Mouse (Mus musculus): ENCODE results near the gene Galnt17.

Gene Galnt17

DNA sequence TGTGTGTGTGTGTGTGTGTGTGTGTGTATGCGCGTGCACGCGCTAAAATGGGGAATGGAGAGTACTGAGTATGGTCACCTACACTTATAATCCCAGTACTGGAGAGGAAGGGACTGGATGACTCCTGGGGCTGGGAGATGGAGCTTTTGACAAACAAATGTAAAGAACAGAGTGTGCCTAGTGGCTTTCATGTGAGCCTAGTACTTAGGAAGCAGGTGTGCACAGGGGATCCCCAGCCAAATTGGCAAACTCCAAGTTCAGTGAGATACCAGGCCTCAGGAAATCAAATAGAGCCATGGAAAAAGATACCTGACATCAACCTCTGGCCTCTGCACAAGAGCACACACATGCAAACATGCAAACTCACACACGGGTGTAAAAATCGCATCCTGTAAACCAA lies 61.7 kb downstream of the Galnt17 start:
- DNase-seq (ENCODE audit: low read depth, low spot score), result no peak

DNA sequence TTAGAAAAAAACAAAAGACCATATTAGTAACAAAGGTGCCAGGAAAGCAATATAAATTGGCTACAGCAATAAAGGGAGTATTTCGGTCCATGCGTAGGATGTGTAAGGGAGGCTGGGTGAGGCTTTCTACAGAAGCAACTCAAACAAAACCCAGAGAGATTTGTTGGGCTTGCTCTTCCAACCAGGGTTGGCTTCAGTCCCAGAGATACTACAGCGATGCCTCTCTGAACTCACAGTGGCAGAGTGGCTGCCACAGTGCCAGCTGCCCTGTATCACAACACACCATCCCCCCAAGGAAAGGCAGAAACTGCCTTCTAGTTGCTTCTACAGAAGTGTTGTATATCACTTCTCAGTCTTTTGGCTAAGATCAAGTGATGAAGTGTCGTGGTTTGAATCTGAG lies 66.6 kb downstream of the Galnt17 start:
- DNase-seq (ENCODE audit: low read depth, low spot score), result no peak

DNA sequence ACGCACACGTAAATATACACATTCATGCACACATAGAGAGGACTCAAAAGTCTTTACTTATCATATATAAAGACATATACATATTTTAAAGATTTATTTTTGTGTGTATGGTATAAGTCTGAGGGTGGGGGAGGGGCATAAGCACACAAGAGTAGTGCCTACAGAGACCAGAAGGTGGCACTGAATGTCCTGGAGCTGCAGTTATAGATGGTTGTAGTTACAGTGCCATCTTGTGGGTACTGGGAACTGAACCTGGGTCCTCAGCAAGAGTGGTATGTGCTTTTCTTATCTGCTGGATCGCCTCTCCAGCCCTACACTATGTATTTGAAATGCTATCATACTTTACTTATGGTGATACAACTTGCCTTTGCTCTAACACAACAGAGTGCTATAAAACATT lies 68.5 kb downstream of the Galnt17 start:
- peak; percentile 14 for DNase-seq (ENCODE audit: low read depth, low spot score)

DNA sequence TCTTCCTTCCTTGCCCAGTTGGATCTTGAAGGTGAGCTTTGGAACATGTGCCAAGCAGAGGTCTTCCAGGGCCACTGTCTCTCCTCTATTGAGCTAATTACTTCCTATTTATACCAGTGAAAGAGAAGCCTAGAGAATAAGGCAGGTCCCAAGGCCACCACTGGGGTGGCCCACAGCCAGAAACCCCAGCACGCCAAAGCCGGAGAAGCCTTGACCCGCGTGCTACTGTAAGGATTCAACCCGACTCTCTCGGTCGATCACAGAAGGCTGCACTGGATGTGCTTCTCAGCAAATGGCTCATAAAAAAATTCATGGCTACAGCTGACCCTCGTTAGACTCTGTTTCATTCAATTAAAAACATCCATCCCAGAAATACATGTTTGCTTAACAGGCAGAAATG lies 71.4 kb downstream of the Galnt17 start:
- DNase-seq (ENCODE audit: low read depth, low spot score), result no peak

DNA sequence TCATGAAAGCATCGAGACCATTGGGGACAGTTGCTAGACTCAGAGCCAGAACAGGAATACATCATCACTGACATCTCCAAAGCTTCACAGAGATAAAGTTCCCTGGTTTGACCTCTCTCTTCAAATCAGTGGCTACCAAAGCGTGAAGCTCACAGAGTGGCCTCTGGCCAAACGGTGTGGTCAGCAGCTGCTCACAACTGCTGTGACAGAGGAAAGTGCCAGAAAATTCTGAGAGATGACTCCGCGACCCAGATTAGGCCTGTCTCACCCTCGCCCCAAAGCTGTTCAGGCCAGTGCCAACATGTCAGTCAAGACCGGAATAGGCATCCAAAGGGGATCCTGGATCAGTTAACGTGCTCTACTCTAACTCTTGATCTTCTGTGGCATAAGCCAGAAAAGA lies 74.5 kb downstream of the Galnt17 start:
- no peak for DNase-seq (ENCODE audit: low read depth, low spot score)

DNA sequence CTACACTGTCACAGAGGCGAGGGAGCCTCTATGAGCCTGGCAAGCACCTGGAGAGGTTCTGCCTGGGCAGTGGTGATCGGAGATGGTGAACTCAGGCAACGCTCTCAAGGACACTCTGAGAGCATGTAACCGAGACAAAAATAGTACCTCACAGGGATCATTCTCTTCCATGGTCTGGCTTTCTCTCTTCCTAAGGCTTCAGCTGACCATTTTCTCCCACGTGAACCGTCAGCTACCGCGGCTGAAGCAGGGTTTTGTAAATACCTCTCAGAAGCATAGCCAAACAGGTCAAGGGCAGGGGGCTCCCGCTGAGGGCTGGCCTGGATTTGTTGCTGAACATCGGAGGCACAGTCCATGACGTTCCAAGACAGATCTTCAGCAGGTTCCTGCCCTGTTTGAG lies 77.2 kb downstream of the Galnt17 start:
- DNase-seq (ENCODE audit: low read depth, low spot score), result no peak

DNA sequence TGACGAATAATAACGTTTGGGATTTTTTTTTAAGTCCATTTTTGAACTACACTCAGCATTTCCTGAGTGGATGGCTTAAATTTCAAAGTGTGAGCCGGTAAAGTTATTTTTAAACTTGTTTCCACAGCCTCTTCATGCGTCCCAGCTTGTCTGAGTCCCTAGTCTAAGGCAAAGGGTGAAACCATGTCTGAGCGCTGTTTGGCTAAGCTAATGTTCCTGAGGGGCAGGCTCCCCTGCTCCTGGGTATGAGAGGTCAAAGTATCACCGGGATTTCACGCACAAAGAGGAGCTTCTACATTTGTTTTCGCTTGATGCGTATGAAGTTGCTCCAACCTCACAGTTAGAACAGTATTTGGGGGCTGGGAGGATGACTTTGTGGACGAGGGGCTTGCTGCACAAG lies 78.6 kb downstream of the Galnt17 start:
- no peak for DNase-seq (ENCODE audit: low read depth, low spot score)

DNA sequence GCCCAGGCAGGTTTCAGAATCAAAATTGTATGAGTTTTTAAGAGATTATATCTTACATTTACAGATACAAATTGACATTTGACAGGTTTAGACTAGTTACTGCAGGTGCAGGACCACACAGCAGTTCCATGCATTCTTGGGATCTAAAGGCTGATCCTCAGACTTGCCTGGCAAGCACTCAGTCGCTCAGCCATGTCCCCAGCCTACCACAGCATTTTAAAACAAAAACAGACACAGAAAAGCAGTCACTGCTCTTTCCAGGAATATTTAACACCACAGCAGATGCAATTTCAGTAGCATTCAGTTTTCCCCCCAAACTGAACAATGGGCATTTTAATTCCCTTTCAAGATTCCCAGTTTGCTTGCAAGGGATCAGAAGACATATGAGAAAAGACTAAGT lies 84.9 kb downstream of the Galnt17 start:
- DNase-seq (ENCODE audit: low read depth, low spot score), result no peak

DNA sequence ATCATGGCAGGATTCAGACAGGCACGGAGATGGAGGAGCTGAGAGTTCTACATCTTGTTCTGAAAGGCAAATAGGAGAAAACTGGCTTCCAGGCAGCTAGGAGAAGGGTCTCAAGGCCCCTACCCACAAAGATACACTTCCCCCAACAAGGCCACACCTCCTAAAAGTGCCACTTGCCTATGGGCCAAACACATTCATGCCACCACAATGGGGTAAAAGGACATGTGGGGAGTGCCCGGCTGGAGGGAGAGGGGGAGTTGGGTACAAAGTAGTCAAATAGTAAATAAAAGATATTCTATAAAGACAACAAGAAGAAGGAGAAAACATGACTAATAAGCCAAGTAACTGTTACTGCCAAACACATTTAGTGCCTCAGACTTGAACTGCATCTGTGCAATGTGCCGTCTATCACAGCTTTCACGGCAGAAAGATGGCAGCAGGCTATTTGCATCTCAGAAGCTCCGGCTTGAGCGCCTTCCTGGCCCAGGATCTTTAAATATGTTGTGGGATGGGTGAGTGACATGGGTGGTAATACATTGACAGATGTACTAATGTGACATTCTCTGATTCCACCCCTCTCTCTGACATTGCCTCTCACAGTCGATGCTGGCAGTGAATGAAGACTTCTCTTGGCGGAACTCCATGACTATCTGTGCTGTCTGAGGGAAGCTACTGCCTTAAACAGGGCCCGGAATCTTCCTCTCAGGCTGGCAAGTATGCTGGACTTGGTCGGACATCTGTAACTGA lies 85.6 kb downstream of the Galnt17 start:
- no peak for DNase-seq (ENCODE audit: low read depth, low spot score)

DNA sequence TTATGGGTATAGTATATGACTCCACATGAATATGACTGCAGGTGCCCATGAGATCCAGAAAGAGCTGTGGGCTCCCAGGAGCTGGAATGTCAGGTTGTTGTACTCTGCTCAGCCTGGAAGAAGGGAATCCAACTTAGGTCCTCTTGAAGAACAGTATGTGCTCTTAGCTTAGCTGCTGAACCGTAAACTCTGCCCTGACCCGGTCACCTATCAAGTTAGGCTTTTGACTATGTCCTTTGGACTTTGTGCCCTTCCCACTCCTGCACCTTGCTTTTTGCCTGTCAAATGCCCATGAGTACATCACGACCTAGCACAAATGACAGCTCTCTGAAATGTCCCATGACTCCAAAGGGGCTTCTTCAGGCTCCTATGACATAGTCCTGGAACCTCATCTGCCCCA lies 90.1 kb downstream of the Galnt17 start:
- DNase-seq (ENCODE audit: low read depth, low spot score), result no peak

DNA sequence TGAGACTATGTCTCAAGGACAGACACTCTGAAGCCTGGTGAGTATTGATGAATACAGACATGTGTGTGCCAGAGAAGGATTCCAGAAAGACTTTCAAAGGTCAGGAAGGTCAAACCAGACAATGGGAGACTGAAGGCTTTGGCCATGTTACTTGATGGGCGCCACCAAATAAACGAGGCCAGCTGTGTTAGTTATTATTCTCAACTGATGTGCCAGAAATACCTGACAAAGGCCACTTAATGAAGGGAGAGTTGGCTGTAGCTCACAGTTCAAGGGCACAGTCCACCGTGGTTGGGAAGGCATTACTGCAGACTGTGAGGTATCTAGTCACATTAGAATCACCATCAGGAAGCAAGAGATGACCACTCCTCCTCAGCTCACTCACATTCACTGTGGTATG lies 96.7 kb downstream of the Galnt17 start:
- no peak for DNase-seq (ENCODE audit: low read depth, low spot score)

DNA sequence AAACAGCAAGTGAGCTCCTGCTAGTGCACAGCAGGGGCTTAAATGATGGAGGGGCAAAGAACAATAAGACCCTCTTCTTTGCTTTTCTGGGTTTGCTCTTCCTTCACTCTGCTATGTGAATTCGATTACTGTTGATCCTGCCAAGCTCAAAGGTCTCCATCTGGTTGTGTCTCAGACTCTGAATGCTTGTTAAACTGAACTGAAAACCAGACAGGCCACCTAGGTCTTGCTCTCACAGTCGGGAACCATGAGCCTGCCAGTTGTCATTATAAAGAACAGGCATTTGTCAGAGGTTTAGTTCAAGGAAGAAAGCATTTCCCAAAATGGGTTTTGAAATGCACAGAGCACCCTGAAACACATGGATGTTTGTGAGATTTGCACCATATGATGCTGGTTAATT lies 107.2 kb downstream of the Galnt17 start:
- DNase-seq (ENCODE audit: low read depth, low spot score), result no peak

DNA sequence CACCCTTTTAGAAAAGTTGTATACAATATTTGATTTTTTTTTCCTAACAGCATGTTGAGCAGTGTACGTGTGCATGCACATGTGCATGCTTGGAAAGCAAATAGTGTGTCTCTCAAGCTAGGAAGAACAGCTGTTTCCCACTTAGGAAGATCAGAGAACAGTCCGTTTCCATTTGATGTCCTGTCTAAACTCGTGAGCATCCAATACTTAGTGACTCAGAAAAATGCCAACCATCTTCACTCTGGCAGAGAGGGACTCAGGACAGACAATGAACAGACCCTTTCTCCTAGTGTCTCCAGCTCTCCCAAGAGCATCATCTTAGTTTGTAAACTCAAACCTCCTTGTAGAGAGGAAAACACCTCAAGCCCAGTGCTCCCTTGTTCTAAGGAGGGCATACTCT lies 116.0 kb downstream of the Galnt17 start:
- no peak for DNase-seq (ENCODE audit: low read depth, low spot score)

DNA sequence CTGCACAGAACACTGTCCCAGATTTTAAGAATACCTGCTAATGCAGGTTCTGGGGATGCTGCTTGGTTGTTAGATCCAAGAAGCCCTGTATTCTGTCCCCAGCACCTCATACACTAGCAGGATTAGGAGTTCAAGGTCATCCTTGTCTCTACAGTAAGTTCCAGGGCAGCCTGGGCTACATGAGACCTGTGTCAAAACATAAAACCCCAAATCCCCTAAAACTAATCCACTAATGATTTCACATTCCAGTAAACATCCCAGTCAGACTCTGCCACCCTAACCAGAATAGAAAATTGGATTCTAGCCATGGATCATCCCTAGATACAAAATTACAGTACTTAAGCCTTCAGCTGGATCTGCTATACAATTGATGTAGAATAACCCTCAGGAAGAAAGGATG lies 123.7 kb downstream of the Galnt17 start:
- no peak for DNase-seq (ENCODE audit: low read depth, low spot score)

DNA sequence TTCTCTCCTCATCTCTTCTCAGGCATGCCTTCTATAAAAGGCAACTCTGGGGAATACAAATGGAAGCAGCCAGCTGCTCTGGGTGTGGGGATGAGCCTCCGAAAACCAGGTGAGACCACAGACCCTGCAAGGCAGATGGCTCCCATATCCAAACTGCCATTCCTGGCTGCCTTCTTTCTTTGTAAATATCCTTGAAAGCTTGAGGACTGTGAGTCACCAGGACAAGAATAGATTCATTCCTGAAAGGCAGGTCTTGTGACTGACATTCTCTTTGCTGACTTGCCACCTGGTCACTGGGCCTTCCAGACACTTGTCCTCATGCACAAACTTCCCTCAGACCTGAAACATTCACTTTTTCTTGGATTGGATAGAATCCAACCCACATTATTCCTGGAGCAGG lies 127.1 kb downstream of the Galnt17 start:
- no peak for DNase-seq (ENCODE audit: low read depth, low spot score)

DNA sequence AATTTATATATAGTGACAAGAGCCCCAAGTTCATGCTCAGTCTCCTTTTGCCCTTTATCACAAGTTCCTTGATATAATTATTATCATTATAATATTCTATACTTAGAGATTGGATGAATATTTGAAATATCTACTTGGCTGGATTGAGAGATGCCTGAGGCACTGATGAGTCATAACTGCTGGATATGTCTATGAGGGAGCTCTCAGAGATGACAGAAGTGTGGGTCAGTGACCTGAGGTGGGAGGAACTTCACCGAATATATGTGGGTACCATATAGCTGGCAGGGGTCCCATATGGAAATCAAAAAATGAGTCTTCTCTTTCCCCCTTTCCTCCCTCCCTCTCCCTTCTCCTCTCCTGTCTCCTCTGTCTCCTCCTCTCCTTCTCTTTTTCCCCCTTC lies 127.5 kb downstream of the Galnt17 start:
- DNase-seq (ENCODE audit: low read depth, low spot score), result no peak

DNA sequence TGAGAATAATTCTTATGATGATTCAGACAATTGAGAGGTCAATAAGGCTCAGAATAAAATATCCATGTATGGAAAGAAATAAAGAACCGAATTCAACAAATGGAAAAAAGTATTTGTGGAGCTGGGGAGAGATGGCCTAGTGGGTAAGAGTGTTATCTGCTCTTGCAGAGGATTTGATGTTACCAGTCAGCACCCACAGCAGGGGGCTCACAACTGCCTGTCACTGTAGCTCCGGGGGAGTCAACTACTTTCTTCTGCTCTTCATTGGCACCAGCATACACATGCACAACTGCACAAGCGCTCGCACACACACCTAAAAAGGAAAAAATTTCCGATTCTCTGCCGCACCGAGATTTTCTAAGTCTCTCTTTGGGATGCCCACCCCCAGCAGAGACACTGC lies 130.4 kb downstream of the Galnt17 start:
- DNase-seq (ENCODE audit: low read depth, low spot score), result no peak

DNA sequence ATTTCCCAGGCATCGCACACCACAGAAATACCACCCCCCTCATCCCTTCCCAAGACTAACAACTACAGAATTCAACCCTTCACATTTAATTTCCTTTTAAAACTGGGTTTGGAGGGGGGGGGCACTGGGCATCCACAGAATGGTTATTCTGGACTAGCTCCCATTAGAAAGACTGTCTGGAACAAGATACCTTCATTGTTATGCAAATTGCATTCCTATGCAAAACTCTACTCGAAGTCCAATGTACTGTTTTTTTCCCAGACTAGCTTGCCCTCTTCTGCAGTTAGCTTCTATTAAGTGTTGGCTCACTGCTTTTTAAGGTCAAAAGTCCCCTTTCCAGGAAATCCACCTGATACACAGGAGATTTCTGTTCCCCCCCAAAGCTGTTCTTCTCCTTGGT lies 131.1 kb downstream of the Galnt17 start:
- no peak for DNase-seq (ENCODE audit: low read depth, low spot score)

DNA sequence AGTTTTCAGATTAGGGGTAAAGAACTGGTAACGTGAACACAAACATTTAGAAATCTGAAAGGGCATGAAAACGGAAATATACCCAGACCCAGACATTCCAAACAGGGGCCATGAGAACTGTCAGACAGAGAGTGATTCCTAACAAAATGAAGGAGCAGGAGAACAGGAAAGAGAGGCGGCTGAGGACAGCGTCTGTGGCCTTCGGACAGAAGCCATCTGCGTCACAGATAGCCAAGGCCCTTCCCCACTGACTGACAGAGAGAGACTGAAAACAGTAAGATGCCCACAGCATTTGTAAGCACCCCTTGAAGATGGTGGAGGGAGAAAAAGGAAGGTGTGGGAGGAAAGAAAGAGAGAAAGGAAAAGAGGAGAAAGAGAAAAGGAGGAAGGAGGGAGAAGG lies 139.1 kb downstream of the Galnt17 start:
- no peak for DNase-seq (ENCODE audit: low read depth, low spot score)

DNA sequence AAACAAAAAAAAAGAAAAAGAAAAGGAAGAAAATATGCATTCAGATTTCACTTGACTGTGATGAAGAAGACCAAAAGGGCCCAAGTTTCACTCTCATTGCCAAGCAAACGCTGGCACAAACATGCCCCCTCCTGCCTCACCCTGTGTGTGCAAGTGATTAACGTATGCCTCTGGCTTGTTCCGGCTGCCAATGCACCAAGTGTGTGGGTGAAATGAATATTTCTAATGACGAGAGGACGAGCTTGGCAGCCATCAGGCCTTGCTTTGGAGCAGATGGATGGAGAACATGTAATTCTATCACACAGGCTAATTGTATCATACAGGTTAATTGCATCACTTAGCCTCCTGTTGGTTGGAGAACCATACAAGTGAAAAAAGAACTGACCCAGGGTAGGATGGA lies 140.9 kb downstream of the Galnt17 start:
- no peak for DNase-seq (ENCODE audit: low read depth, low spot score)

DNA sequence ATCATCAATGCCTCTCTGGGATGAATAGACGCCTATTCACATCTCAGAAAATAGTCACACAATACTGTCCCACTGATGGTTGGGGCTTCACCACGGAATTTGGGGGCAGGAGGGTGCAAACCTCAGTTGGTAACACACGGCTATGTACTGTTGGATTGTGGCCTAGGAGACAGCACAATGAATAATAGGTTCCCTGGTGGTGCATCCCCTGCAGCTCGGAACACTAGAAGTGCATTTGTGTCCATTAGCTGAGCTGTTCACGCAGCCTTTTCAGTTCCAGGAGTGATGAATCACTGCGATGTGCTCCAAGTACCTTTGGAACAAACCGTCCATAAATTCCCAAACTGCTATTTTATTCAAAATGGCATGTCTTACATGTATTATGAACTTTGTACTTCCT lies 142.6 kb downstream of the Galnt17 start:
- no peak for DNase-seq (ENCODE audit: low read depth, low spot score)

DNA sequence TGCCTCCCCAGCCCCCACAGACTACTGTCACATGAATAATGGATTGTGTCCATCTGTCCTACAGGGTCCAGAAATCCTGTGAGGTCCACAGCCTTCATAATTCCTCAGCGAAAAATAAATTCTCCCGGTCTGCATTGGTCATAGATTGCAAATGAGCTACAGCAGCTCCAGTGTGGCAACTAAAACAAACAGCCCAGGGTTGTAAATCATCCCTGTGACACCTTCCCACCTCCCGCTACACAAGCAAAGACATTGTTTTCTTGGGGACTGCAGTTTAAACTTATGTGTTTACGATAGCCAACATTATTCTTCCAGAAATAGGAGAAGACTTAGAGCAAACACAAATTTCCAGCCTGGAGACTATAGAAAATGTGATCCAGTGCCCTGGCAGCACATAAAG lies 150.4 kb downstream of the Galnt17 start:
- DNase-seq (ENCODE audit: low read depth, low spot score), result no peak

DNA sequence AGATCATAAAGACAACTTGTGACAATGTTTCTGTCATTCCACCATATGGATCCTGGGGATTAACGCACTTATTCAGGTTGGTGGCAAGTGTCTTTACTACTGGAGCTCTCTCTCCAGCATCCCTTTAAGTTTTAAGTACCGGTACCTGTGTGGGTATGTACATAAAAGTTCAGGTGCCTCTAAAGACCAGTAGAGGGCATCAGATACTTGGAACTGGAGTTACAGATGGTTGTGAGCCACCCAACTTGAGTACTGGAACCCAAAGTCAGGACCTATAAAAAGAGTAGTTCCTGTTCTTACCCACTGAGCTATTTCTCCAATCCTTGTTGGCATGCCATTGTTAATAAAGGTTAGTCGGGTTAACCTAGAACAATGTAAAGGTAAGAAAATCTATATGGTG lies 152.0 kb downstream of the Galnt17 start:
- DNase-seq (ENCODE audit: low read depth, low spot score), result no peak

DNA sequence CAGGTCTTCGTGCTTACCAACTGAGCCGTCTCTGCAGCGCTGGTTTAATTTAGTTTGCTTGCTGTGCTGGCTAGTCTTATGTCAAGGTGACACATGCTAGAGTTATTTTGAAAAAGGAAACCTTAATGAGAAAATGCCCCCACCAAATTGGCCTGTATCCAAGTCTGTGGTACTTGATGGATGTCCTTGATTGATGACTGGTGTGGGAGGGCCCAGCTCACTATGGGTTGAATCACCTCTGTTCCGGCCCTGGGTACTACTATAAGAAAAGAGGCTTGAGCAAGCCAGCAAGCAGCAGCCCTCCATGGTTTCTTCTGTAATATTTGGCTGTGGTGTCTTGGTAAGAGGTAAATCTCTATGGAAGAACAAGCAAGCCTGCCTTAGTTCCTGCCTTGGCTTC lies 165.7 kb downstream of the Galnt17 start:
- no peak for DNase-seq (ENCODE audit: low read depth, low spot score)

Measured in WW6 (cell line).